Mouse (Mus musculus) adrenal gland, adult 18-20 months (tissue): Measurements from ENCODE around the gene Apbb1ip. TPM values are rescaled to one million over a fixed set of nuclear protein-coding genes. Genes with fewer than 3 reads are reported as not detected.
A peak's percentile ranks its signal among the peaks of the same experiment; 100 is the strongest.
"Not testable (repeated sequence)": the region's sequence is repeated elsewhere in the genome, so short reads cannot be mapped to it uniquely, and the experiment has no call there.

Experiments
- DNase-seq, 2 experiments: peaks; one replicate each; pipeline ENCODE4 v3.0.0; 2021 to 2022; ENCODE audit warnings: low spot score in 2 of 2
- total RNA-seq, 2 experiments: library from RNA; stranded (reverse); gene quantifications; 1 replicate in 1 of 2; 2 replicates in 1 of 2; pipeline ENCODE4 v1.2.3; 2021

The Apbb1ip gene
- total RNA-seq, 2 experiments from 2014 or later: 1.8 to 4.6 TPM

DNA sequence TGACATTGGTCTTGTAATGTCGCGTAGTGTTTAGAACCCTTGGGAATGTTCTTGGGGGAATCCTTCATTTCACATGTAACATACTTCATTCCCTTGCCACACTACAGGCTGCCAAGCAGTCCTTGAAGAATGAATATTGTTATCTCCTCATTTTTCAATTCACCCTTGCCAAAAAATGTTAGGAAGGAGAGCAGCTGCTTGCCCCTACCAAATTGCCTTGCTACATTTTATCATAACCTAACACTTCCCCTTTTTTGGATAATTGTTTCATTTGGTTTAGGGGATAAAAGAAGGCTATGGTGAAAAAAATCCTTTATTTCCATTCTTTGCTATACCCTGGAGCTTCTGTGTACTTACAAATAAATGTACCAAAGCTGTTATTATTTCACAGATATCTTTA, 41.8 kb downstream of the Apbb1ip start:
- no peak for DNase-seq

DNA sequence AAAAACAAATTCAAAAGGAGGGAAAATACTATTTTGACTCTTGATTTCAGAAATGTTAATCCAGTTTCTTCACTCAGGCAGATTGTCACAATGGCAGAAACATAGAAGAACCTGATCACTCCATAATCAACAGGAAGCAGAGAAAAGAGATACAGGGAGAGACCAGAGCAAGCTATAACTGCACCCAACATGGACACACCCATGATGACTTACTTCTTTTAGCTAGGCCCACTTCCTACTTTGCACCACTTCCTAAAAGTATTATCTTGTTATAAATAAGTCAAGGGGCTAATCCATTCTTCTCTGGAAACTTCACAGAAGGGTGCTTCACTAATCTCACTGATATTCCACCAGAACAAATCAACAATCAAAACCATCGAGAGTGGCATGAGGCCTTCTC, 42.3 kb downstream of the Apbb1ip start:
- DNase-seq: no peak

DNA sequence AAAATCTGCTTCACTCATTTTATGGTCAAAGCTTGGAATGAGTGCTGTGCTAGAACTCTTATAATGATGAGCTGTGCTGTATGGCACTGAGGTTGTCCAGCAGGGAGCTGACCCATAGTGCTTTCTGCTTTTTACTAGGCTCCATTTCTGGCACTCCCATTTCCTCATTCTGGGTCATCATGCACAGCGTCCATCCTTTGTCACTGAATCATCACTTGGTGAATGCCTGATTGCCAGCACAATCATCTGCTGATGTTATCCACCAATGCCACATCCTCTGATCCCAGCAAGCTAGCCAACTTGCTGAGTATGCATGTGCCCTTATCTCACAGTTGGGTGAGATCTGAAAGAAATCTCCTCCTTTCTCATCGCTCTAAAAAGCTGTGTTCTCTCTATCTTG, 48.4 kb downstream of the Apbb1ip start:
- DNase-seq: no peak

DNA sequence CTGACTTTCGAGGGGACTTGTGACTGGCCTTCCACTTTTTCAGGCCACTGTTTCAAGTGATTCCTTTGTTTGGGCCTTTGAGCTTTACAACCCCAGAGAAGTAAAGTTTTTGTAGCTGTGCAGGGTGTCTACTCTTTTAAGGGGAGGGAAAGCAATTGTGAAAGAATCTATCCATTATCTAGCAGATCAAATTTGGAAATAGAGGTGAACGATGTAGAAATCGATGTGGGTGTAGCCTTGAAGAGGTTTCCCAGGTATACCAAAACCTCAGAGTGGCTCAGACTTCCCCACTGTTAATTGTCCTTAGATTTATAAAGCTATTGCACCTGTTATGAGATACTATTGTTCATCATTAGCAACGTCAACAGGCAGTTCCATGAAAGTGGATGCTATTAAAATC, 71.6 kb downstream of the Apbb1ip start:
- no peak for DNase-seq

DNA sequence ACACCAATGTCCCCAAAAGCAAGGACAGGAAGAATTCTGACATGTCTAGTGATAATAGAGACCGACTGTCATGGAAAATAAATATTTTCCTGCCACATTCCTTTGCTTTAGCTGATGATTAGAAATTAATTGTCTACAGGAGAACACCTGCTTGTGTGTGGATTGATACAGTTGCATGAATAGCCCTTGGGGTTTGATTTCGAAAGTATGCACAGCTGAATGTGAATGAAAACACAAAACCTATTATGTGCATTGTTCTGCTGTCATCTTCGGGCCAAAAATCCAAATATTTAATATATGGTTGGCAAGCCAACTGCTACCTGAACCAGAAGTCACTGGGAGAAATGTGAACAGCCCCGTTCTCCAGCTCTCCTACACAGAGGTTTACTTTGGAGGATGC, 78.0 kb downstream of the Apbb1ip start:
- DNase-seq: no peak

DNA sequence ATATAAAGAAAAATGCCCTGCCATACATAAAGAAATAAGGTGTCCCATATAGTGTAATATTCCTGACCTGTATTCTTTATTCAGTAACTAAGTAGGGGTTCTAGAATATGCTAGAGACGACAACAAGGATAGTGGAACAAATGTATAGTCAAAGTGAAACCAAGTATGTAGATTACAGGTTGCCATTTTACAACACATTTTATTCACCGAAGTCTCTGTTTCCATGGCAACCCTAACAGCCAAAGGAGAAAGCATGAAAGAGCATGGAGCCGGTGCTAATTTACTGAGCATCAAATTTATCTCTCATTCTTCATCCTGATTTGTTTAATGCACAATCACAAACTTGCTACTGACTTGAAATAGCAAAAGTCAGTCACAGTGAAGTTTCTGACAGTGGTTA, 83.6 kb downstream of the Apbb1ip start:
- no peak for DNase-seq

DNA sequence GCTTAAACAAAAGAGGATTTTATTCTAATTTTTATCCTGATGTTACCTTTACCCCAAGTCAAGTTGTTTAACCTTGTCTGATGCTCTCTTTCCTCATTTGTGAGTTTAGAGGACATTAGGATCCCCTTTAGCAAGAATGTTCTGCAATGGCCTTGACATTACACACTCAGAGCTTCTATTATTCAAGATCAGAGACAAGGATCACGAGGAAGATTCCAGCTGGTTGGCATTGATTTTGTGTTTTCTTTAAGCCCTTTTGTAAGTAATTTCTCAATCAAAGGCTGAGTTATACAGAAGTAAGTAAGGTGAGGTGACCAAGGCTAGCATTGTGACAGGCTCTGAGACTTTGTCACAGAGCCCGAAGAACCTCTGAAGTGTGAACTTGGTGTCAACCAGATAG, 88.3 kb downstream of the Apbb1ip start:
- no peak for DNase-seq

DNA sequence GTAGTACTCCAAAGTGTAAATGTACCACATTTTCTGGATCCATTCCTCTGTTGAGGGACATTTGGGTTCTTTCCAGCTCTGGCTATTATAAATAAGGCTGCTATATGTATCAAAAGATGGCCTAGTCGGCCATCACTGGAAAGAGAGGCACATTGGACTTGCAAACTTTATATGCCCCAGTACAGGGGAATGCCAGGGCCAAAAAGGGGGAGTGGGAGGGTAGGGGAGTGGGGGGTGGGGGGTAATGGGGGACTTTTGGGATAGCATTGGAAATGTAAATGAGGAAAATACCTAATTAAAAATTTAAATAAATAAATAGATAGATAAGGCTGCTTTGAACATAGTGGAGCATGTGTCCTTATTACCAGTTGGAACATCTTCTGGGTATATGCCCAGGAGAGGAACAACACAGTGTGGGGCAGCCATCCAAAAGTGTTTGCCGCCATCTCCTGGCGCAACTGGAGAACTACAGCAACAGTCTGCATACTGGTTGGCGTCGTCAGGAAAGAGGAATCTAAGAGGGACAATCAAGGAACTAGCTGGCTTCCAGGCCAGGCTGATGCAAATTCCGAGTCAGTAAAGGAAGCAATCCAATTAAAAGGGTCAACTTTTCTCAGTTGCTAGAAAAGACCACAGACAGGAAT, 90.6 kb downstream of the Apbb1ip start:
- peak; percentile 66 to 69 for DNase-seq

DNA sequence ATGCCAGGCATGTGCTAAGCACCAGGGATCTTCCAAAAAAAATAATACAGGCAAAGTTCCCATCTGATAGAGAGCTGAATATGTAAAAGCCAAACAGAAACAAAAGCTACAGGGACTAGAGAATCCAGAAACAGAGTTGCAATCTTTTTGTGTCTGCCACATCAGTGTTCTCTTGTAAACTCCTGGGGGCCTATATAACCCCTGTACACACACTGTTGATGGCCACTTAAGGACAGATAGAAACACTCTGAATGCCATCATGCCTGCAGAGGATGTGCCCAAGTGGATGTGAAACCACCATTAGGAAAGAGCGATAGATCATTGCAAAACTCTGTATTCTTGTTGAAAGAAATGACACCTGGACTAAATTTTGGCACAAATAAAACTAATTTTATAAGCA, 91.9 kb downstream of the Apbb1ip start:
- DNase-seq: no peak

DNA sequence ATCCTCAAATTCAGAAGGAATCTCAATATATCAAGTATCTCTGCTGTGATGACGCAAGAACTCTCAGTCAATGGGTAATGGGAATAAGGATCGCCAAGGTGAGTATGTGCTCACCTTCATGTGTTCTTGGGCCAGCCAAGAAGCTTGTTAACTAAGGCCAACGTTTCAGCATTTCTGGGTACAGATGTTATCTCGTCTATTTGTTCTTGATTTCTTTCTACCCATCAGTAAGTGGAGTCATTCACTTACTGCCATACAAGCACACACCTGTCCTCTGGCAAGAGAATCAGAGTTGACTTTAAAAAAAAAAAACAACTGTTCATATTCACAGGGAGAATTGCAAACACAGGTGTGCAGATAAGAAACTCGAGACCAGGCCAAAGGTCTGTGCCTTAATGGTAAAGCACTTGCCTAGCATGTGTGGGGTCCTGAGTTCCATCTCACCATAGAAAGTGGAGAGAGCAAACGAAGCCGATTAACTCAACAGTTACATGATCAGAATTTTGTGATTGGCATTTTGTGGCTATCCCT, 93.1 kb downstream of the Apbb1ip start:
- DNase-seq: no peak

DNA sequence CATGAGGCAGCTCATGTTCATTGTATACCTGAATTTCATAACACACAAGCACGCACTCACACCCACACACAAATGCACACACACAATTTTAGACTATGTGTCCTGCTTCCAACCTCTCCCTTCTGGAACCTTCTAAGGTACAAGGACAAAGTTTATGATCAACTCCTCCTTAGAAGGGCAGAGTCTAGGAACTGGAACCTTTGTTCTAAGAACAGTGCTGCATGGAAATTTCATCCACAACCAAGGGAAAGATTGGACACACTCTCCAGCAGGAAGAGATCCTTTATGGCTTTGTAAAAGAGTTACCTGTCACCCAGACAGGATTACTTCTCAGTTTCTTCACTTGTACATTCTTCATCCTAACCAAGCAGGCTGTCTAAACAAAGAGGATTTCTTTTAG, 99.3 kb downstream of the Apbb1ip start:
- no peak for DNase-seq

DNA sequence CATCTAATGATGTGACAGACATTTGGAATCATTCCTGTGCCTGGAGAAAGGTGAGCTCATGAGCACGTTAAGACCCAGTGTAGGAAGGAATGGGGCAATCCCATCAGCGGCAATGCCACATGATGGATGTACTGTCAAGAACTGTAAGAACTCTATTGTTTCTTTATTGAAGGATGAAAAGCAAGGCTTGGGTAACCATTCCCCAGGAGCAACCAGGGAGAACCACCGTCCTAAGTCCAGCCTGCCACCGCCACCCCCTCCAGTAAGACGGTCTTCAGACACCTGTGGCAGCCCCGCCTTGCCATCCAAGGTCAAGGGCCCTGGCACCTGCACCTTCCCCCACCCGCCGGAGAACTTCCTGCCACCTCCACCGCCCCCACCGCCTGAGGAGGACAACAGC, 100.7 kb downstream of the Apbb1ip start:
- no peak for DNase-seq

DNA sequence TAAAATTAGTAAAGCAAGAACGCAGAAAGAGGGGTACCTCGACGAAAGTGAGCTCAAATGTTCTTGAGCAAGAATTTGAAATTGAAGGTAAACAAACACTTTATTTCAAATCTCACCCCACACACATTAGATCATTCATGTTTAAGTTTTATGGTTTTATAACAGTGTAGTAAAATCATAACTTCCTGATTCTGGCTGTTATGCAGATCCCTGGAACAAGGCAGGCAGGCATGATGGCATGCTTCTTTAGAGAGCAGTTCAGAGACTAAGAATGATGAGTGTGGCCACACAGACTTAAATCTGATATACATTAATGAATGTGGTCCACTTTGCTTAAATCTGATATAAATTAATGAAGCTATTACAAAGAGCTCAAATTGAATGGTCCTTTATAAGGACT, 102.7 kb downstream of the Apbb1ip start:
- no peak for DNase-seq

DNA sequence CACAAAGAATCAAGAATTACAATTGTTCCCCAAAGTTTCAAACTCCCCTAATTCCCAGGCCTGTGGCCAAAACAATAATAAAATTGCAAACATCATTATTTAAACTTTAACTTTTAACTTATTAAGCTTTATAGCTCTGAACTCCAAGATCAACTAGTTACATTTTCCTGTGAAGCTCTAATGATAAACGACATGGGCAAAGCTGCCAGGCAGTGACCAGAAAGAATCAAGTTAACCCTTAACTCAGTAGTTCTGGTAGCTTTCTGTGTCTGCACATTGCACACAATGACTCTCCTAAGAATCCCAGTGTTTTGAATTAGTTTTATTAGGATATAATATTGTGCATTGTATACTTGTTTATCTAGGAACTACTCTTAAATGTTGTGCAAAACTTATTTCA, 104.9 kb downstream of the Apbb1ip start:
- no peak for DNase-seq

DNA sequence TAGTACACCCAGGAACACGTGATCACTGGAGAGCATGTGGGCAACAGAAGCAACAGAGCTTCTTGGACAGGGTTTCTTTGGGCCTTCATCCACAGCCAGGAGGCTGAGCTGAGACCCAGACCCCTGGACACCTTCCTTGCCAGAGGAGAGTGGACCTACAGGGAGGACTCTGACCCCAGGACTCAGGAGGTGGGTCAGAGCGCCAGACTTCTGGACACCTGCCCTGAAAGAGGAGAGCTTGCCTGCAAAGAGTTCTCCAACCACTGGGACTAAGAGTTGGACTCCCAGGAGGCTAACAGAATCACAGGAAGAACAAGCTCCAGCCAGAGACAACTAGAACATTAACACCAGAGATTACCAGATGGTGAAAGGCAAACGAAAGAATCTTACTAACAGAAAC, 106.8 kb downstream of the Apbb1ip start:
- DNase-seq: not testable (repeated sequence)

DNA sequence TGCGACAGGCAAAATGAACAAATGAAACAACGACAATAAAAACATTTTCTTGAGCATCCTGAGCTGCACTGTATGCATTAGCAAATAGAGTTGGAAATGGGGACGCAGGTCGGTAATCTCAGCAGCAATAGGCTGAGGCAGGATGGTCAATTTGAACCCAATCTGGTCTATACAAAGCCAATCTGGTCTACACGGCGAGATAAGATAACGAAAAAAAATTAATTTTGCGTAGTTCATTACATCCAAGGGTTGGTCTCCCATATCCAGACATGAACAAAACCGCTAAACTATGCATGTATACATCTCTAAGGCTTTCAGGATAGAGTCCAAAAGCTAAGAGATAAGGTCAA, 121.0 kb downstream of the Apbb1ip start:
- DNase-seq: peak in 1 of 2 experiments; percentile 2

DNA sequence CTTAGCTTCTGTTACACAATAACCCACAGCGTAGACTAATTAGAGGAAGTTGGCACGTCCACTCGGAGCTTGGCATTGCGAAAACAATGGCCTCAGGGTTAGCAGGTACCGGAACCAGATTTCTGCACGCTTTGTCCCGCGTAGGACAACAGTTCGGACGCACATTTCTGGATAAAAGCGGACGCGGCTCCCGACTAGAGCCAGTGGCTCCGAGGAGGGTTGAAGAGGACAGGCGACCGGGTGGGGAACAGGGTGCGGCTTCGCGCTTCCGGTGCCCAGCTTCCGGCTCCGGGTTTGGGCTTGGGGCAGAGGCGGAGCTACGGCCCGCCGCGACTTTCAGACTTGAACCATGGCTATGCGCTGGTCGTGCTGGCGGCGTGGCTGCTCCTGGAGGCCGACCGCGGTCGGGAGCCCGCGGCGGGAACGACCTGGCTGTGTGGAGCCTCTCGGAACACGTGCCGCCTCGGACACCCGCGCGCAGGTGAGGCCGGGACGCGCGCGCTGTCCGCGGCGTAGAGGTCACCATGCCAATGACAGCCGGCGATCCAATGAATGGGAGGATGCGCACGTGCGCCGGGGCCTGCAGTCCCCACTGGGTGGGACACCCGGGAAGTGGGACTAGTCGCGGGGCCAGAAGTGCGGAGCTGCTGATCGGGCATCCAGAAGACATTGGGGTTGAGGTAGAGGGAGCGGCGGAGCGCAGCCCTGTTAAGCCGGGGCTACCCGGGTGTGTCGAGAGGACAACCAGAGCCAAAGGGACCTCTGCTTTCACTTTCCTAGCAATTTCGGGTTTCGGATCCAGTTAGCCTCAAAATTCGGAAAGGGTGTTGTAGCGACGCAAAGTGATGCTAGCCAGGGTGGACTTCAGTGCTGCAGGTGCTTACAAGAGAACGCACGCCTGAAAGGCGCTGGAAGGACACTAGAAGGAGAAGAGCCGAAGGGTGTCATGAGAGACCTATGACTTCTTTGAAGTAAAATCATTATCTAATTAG, 121.7 kb downstream of the Apbb1ip start, which contains the start of gene Pdss1:
Pdss1 (plus strand) TSS at position 241 of the 992 bp plus-strand sequence.
- DNase-seq: peak; percentile 83 to 85

DNA sequence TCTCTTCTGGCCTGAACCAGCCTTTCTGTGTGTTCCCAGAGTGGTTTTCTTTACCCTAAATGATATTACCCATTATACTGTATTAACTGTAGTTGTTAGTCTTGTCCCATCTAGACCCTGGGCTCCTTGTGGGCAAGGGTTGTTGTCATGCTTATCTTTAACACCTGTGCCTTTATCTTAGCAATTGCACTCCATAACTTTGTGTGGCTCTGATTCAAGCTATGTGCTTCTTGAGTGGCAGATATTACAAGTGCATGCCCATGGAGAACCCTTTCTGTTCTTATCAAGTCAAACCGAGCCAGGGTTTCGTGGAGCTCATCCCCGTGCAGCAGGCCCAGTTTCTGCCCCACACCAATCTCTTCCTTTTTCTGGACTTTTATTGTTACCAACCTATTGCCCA, 130.1 kb downstream of the Apbb1ip start:
- DNase-seq: no peak

DNA sequence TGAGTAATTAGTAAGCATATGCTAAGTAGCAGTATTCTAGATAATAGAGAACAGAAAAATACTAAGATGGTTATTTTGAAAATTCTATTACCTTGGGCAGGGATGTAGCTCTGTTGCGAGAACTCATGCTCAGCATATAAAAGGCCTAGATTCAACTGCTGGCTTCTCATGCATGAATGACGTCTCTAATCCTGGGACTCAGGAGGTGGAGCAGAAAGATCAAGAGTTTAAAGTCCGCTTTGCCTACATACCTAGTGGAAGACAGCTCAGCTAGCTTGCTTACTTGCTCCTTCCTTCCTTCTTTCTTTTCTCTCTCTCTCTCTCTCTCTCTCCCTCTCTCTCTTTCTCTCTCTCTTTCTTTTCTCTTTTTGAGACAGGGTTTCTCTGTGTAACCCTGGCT, 140.5 kb downstream of the Apbb1ip start:
- DNase-seq: no peak

DNA sequence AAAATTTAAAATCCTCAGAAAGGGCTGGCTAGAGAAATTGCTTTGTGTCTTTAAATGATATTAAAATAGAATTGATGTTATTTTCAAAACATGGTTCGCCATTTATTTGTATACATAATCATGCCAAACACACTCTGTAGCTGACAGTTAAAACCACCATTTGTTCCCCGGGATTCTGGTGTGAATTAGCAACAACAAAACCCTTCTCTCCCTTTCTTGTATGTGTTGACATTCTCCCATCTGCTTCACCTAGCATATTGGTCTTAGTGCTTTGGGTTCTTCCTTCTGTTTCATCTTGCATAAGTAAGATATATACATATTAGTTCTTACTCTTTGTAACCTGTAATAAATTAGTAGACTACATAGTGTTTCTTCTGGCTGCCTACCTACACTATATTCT, 144.8 kb downstream of the Apbb1ip start:
- DNase-seq: no peak
